Comparison of ENCODE assay signal across 10 mouse cellular contexts in the genomic region with DNA sequence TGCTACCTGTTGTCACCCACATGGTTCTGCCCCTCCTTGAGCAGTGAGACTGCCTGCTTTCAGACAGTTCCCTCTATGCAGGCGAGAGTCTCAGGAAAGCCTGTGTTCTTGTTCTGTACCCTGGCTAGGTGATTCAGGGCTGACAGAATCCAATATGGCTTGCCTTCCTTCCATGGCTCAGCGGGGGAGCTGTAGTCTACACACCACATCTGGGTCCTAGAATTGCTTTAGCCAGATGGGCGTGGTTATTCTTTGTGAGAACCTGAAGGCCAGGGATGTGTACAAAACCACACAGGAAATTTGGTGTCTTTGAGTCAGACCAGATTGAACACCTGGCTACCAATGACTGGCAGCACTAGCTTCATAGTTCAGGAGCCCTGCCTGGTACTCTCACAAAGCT. TPM values are rescaled to one million over a fixed set of nuclear protein-coding genes. Genes with fewer than 3 reads are reported as not detected.
DNase-seq lines count a peak whose midpoint lies in the region; ATAC-seq and TF ChIP-seq lines count a peak whose summit lies in the region.
"Had no signal": no experiment of that assay in that cellular context is flagged by ENCODE, and none has a peak within 500 bp of the region (broad histone marks: within the 10 kb centered on the region; RNA-seq: fewer than 3 reads in every experiment).

No protein-coding gene starts in this region.

- intact Hi-C loops in heart, postnatal 14 days (cut with DNase I), result no loop called here

- H3K27ac ChIP-seq in heart, embryonic 12.5 days (ENCODE audit: poor library complexity, severe bottlenecking), result peak overlapping the region; percentile 72
- H3K27ac ChIP-seq in lung, embryonic 16.5 days (ENCODE audit: low read length), result peak overlapping the region; percentile 77
- peak overlapping the region; percentile 64 for H3K27ac ChIP-seq in intestine, embryonic 15.5 days
- H3K27ac ChIP-seq in stomach, postnatal 0 days (replicated peaks), result peak overlapping the region; percentile 74
- H3K27ac ChIP-seq: hindbrain, embryonic 13.5 days had no signal

- no peak for TF ChIP-seq CTCF in stomach, postnatal 0 days (IDR thresholded peaks at IDR 0.05; ENCODE audit: low read depth)

- H3K36me3 ChIP-seq in heart, embryonic 12.5 days, result no peaks in the 10 kb centered on the region
- H3K36me3 ChIP-seq in lung, embryonic 16.5 days (ENCODE audit: control insufficient read depth, insufficient read depth, low read length), result no peaks in the 10 kb centered on the region
- H3K36me3 ChIP-seq in intestine, embryonic 15.5 days, result no peaks in the 10 kb centered on the region
- no peaks in the 10 kb centered on the region for H3K36me3 ChIP-seq in stomach, postnatal 0 days (ENCODE audit: control insufficient read depth, insufficient read depth, low read length)
- H3K36me3 ChIP-seq: hindbrain, embryonic 13.5 days had no signal

- H3K27me3 ChIP-seq in heart, embryonic 12.5 days (replicated peaks), result no peaks in the 10 kb centered on the region
- no peaks in the 10 kb centered on the region for H3K27me3 ChIP-seq in lung, embryonic 16.5 days (ENCODE audit: control insufficient read depth, insufficient read depth, low read depth, low read length)
- H3K27me3 ChIP-seq in intestine, embryonic 15.5 days (replicated peaks), result no peaks in the 10 kb centered on the region
- no peaks in the 10 kb centered on the region for H3K27me3 ChIP-seq in stomach, postnatal 0 days (ENCODE audit: control insufficient read depth, insufficient read depth, low read length)
- H3K27me3 ChIP-seq: hindbrain, embryonic 13.5 days had no signal

- H3K9me3 ChIP-seq in heart, embryonic 12.5 days (replicated peaks), result no peaks in the 10 kb centered on the region
- no peaks in the 10 kb centered on the region for H3K9me3 ChIP-seq in lung, embryonic 16.5 days (ENCODE audit: control insufficient read depth, low read length)
- no peaks in the 10 kb centered on the region for H3K9me3 ChIP-seq in intestine, embryonic 15.5 days
- H3K9me3 ChIP-seq in stomach, postnatal 0 days (ENCODE audit: control insufficient read depth, low read length), result no peaks in the 10 kb centered on the region
- H3K9me3 ChIP-seq: hindbrain, embryonic 13.5 days had no signal

- H3K4me2 ChIP-seq in heart, embryonic 12.5 days, result no peak overlapping the region
- no peak overlapping the region for H3K4me2 ChIP-seq in lung, embryonic 16.5 days (ENCODE audit: low read depth, low read length)
- no peak overlapping the region for H3K4me2 ChIP-seq in intestine, embryonic 15.5 days (replicated peaks)
- no peak overlapping the region for H3K4me2 ChIP-seq in stomach, postnatal 0 days (replicated peaks; ENCODE audit: low read depth)
- H3K4me2 ChIP-seq: hindbrain, embryonic 13.5 days had no signal

- 71% methylated on average over 3 of the region's 3 CpGs for WGBS in heart, embryonic 12.5 days
- WGBS in lung, embryonic 16.5 days, result 72% methylated on average over 3 of the region's 3 CpGs
- 67% methylated on average over 3 of the region's 3 CpGs for WGBS in intestine, embryonic 15.5 days
- 60% methylated on average over 3 of the region's 3 CpGs for WGBS in stomach, postnatal 0 days

- ATAC-seq in heart, embryonic 12.5 days (ENCODE audit: insufficient number of reproducible peaks, low FRiP score), result no peak
- no peak for ATAC-seq in lung, embryonic 16.5 days (ENCODE audit: low read depth)
- ATAC-seq in intestine, embryonic 15.5 days, result no peak
- no peak for ATAC-seq in stomach, postnatal 0 days (ENCODE audit: low FRiP score, low TSS enrichment)

- no peak for DNase-seq in heart, postnatal 14 days
- no peak for DNase-seq in lung, adult 18-20 months
- no peak for DNase-seq in stomach, postnatal 0 days (ENCODE audit: low spot score)
- no peak for DNase-seq in spleen, postnatal 10 days (ENCODE audit: low spot score in 2 of 2)
- DNase-seq in left cerebral cortex, adult 9 months (ENCODE audit: low spot score in 2 of 2), result no peak

- H3K9ac ChIP-seq in heart, embryonic 12.5 days, result no peak overlapping the region
- H3K9ac ChIP-seq in lung, embryonic 16.5 days (ENCODE audit: low read length), result no peak overlapping the region
- no peak overlapping the region for H3K9ac ChIP-seq in intestine, embryonic 15.5 days
- no peak overlapping the region for H3K9ac ChIP-seq in stomach, postnatal 0 days (ENCODE audit: low read length)
- H3K9ac ChIP-seq: hindbrain, embryonic 13.5 days had no signal

- peaks cover 67% of the 10 kb centered on the region for H3K4me1 ChIP-seq in heart, embryonic 12.5 days (replicated peaks)
- peaks cover 28% of the 10 kb centered on the region for H3K4me1 ChIP-seq in lung, embryonic 16.5 days (replicated peaks; ENCODE audit: control insufficient read depth, insufficient read depth, low read length)
- peaks cover 37% of the 10 kb centered on the region for H3K4me1 ChIP-seq in intestine, embryonic 15.5 days (replicated peaks)
- peaks cover 9% of the 10 kb centered on the region for H3K4me1 ChIP-seq in stomach, postnatal 0 days (replicated peaks; ENCODE audit: control insufficient read depth, insufficient read depth)

- H3K4me3 ChIP-seq in heart, embryonic 12.5 days, result no peak overlapping the region
- H3K4me3 ChIP-seq in lung, embryonic 16.5 days (ENCODE audit: low read length), result no peak overlapping the region
- no peak overlapping the region for H3K4me3 ChIP-seq in intestine, embryonic 15.5 days (replicated peaks)
- H3K4me3 ChIP-seq in stomach, postnatal 0 days (ENCODE audit: low read depth, low read length), result no peak overlapping the region
- H3K4me3 ChIP-seq: hindbrain, embryonic 13.5 days had no signal

- TF ChIP-seq EP300 in stomach, postnatal 0 days (optimal IDR thresholded peaks at IDR 0.05), result no peak

RNA-seq across cellular contexts. Expression of gene Kcnq1, which starts 13.7 kb away (rescaled TPM):
- polyA plus RNA-seq in heart, embryonic 12.5 days (2016; fragmentation: Nextera tagmentation; extraction: Ambion mirVana), result 12.9 and 15.8 TPM in 2 replicates
- 10 to 100 TPM; 32.1 to 32.5 TPM for total RNA-seq in heart, postnatal 14 days (2021)
- 7.1 and 9.6 TPM in 2 replicates for polyA plus RNA-seq in lung, embryonic 16.5 days (2015; fragmentation: Nextera tagmentation; extraction: Ambion mirVana)
- polyA plus RNA-seq in intestine, embryonic 15.5 days (2015; fragmentation: Nextera tagmentation; extraction: Ambion mirVana), result 7.9 and 9.9 TPM in 2 replicates
- polyA plus RNA-seq in stomach, postnatal 0 days (2015; fragmentation: Nextera tagmentation; extraction: Ambion mirVana), result 17.8 and 21.2 TPM in 2 replicates
- total RNA-seq: monocyte, adult 5-6 weeks had no signal

RNA-seq across cellular contexts. Expression of gene Trpm5, which starts 25.4 kb away (rescaled TPM):
- 3.8 and 4.3 TPM in 2 replicates for polyA plus RNA-seq in heart, embryonic 12.5 days (2016; fragmentation: Nextera tagmentation; extraction: Ambion mirVana)
- under 1 TPM; 0.12 TPM for total RNA-seq in heart, postnatal 14 days (2021)
- polyA plus RNA-seq in lung, embryonic 16.5 days (2015; fragmentation: Nextera tagmentation; extraction: Ambion mirVana), result 3.9 and 4.8 TPM in 2 replicates
- 8.2 and 9.8 TPM in 2 replicates for polyA plus RNA-seq in intestine, embryonic 15.5 days (2015; fragmentation: Nextera tagmentation; extraction: Ambion mirVana)
- 2.0 and 3.3 TPM in 2 replicates for polyA plus RNA-seq in stomach, postnatal 0 days (2015; fragmentation: Nextera tagmentation; extraction: Ambion mirVana)
- total RNA-seq: monocyte, adult 5-6 weeks had no signal

RNA-seq across cellular contexts. Expression of gene Tssc4, which starts 50.8 kb away (rescaled TPM):
- 57.1 and 61.7 TPM in 2 replicates for polyA plus RNA-seq in heart, embryonic 12.5 days (2016; fragmentation: Nextera tagmentation; extraction: Ambion mirVana)
- 10 to 100 TPM; 19.0 to 20.7 TPM for total RNA-seq in heart, postnatal 14 days (2021)
- 98.9 and 100 TPM in 2 replicates for polyA plus RNA-seq in lung, embryonic 16.5 days (2015; fragmentation: Nextera tagmentation; extraction: Ambion mirVana)
- polyA plus RNA-seq in intestine, embryonic 15.5 days (2015; fragmentation: Nextera tagmentation; extraction: Ambion mirVana), result 76.0 and 76.2 TPM in 2 replicates
- polyA plus RNA-seq in stomach, postnatal 0 days (2015; fragmentation: Nextera tagmentation; extraction: Ambion mirVana), result 44.7 and 46.9 TPM in 2 replicates
